Mouse (Mus musculus): ENCODE results near the gene Lin54.

- TF ChIP-seq CTCF (IDR thresholded peaks at IDR 0.05; ENCODE audit: insufficient read depth, low read length) = no peak
- TF ChIP-seq POLR2A (IDR thresholded peaks at IDR 0.05; ENCODE audit: borderline replicate concordance, extremely low read depth, low read depth, low read length) = no peak
Observed at GRCm38 (mm10) chr5:100483569-100483968, 16.9 kb downstream of the Lin54 start.

Data from lung, adult 2 months (tissue).